Mouse (Mus musculus) ES-E14 (cell line): Measurements from ENCODE around the gene Gm36210. TPM values are rescaled to one million over a fixed set of nuclear protein-coding genes. Genes with fewer than 3 reads are reported as not detected.
"Not testable (repeated sequence)": the region's sequence is repeated elsewhere in the genome, so short reads cannot be mapped to it uniquely, and the experiment has no call there.

ENCODE experiments used
- DNase-seq: peaks from one replicate; pipeline ENCODE4 v3.0.0-alpha.2; 2013; ENCODE audit warnings: low read depth, low spot score
- H3K27ac ChIP-seq: 2 replicates; pipeline ENCODE4 v1.5.1; 2012; ENCODE audit warnings: low read depth, mild to moderate bottlenecking, low read length, moderate library complexity, mixed read lengths; ENCODE audit not compliant: poor library complexity, insufficient read depth, severe bottlenecking
- H3K36me3 ChIP-seq: 2 replicates; pipeline ENCODE4 v1.6.1; 2012; ENCODE audit warnings: mild to moderate bottlenecking, low read length, moderate library complexity, mixed read lengths; ENCODE audit not compliant: control insufficient read depth, poor library complexity, insufficient read depth, severe bottlenecking
- H3K4me1 ChIP-seq, 2 experiments: fragments of 150-350 bp in 1 of 2; sonication (generic) in 1 of 2; 2 replicates each; pipeline ENCODE4 v1.6.1; 2012; ENCODE audit warnings: low read length in 2 of 2, mild to moderate bottlenecking in 1 of 2, mixed read lengths in 1 of 2; ENCODE audit not compliant: control insufficient read depth in 2 of 2, insufficient read depth in 2 of 2, poor library complexity in 1 of 2
- H3K4me3 ChIP-seq, 2 experiments: fragments of 150-350 bp in 1 of 2; sonication (generic) in 1 of 2; 2 replicates each; pipeline ENCODE4 v1.5.1; 2012; ENCODE audit warnings: low read length in 2 of 2, low read depth in 1 of 2, mild to moderate bottlenecking in 1 of 2, mixed read lengths in 1 of 2; ENCODE audit not compliant: insufficient read depth in 1 of 2, poor library complexity in 1 of 2, severe bottlenecking in 1 of 2
- H3K9ac ChIP-seq: 2 replicates; pipeline ENCODE4 v1.6.1; 2012; ENCODE audit warnings: low read depth, mild to moderate bottlenecking, low read length, mixed read lengths; ENCODE audit not compliant: poor library complexity, insufficient read depth, severe bottlenecking
- H3K9me3 ChIP-seq: fragments of 150-350 bp; sonication (generic); 2 replicates; pipeline ENCODE4 v1.6.1; 2012; ENCODE audit warnings: low read depth, mild to moderate bottlenecking, low read length; ENCODE audit not compliant: control insufficient read depth, insufficient read depth
- CHD2 ChIP-seq: IDR thresholded peaks from 2 replicates; pipeline ENCODE4 v1.6.1; 2014; ENCODE audit warnings: mild to moderate bottlenecking, low read depth, low read length, inconsistent platforms
- HCFC1 ChIP-seq: IDR thresholded peaks from 2 replicates; pipeline ENCODE4 v1.6.1; 2012; ENCODE audit warnings: low read length, inconsistent platforms, borderline replicate concordance; ENCODE audit not compliant: insufficient read depth
- MAFK ChIP-seq: IDR thresholded peaks from 2 replicates; pipeline ENCODE4 v1.6.1; 2014; ENCODE audit warnings: mild to moderate bottlenecking, low read depth, low read length, inconsistent platforms; ENCODE audit not compliant: insufficient read depth
- ZC3H11A ChIP-seq: IDR thresholded peaks from 2 replicates; pipeline ENCODE4 v1.6.1; 2012; ENCODE audit warnings: low read depth, mild to moderate bottlenecking, inconsistent platforms, low read length, borderline replicate concordance
- ZNF384 ChIP-seq: IDR thresholded peaks from 2 replicates; pipeline ENCODE4 v1.6.1; 2012; ENCODE audit warnings: low read depth, low read length, inconsistent platforms
- in situ Hi-C, 2 experiments: fragments of 600-800 bp; cut with MboI; formaldehyde crosslinking; loops; one replicate each; pipeline ENCODE4 v1.15.1; 2025; ENCODE audit warnings: low sequenced_read_pairs in 2 of 2, inconsistent platforms in 1 of 2; ENCODE audit not compliant: unreplicated experiment in 2 of 2
- total RNA-seq: library from RNA; depleted of rRNA; stranded (reverse); fragments of 300-350 nt; gene quantifications from 2 replicates; pipeline ENCODE4 v1.2.3, GENCODE M21; 2012

Gene Gm36210
- total RNA-seq, 1 experiment: 2.2 TPM

DNA sequence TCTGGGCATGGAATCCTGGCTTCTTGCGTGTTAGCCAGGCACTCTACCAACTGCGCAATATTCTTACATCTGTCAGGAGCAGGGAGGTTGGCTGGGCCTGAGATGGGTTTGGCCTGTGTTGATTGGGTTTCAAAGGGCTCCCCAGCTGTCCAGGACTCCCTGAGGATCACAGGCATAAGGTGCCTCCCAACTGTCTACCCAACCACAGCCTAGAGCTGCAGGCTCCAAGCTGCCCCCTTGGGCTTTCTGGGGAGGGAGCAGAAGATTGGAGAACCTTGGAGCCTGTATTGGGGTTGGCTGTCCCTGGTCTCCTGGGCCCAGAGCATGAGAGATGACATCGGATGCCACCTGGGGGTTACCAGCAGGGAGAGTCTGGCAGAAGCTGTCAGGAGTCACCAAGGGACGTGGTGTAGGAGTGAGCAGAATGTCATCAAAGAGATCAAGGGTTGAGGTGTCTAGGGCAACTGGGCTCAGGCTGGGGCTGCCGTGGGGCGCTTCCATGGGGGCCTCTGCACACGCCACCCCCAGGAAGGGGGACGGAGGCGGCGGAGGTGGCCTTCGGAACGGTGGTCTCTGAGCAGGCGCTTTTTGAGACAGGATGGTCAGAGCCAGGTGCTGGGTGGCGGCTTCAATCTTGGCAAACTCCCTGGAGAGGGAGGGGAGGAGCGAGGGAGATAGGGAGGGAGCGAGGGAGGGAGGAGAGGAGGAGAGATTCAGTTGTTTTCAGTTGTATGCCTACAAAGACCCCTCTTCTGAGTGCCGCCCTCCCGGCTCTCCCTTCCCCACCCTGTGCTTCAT, 7.3 kb downstream of the Gm36210 start:
- no peak for DNase-seq
- in situ Hi-C loops: no loop called here
- H3K4me3 ChIP-seq: peak overlapping the region; percentile 47 to 59
- H3K4me1 ChIP-seq: peaks cover 8 to 36% of the 10 kb centered on the region in 2 experiments
- no peak for TF ChIP-seq MAFK
- no peak for TF ChIP-seq CHD2
- TF ChIP-seq ZNF384: no peak
- no peak for TF ChIP-seq ZC3H11A
- TF ChIP-seq HCFC1: no peak
- H3K27ac ChIP-seq: peak overlapping the region; percentile 68; the same call in 1 of the 2 replicates
- H3K9me3 ChIP-seq: no peaks in the 10 kb centered on the region
- H3K36me3 ChIP-seq: peaks cover 3% of the 10 kb centered on the region; the same call in 1 of the 2 replicates
- peak overlapping the region; percentile 69 for H3K9ac ChIP-seq

DNA sequence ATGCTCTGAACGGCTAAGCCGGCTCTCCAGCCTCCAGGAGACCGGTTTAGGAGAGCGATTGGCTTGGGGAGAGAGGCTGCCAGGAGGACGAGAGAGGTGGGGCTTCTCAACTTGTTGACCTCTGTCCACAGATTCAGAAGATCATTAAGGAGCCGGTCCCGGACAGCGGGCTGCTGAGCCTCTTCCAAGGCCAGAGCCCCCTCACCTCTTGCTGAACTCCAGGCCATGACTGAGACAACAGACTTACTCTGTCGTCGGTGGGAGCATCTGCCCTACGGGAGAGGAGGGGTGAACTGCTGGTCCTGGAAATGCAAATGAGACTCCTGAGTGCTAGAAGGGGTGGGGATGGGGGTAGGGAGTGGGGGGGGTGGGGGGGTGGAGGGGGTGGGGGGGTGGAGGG, 11.1 kb downstream of the Gm36210 start:
- H3K36me3 ChIP-seq: no peaks in the 10 kb centered on the region; the same call in 1 of the 2 replicates
- TF ChIP-seq MAFK (no peak), ZNF384 (no peak), HCFC1 (no peak), ZC3H11A (no peak), CHD2 (no peak)
- H3K9me3 ChIP-seq: no peaks in the 10 kb centered on the region
- peaks cover 7 to 36% of the 10 kb centered on the region in 2 experiments for H3K4me1 ChIP-seq
- H3K27ac ChIP-seq: peak overlapping the region; percentile 56; the same call in 1 of the 2 replicates
- DNase-seq: no peak
- in situ Hi-C loops: no loop called here
- H3K4me3 ChIP-seq: peak overlapping the region in 1 of 2 experiments; percentile 8; a peak in 1 of 4 replicates
- H3K9ac ChIP-seq: peak overlapping the region; percentile 51; the same call in 1 of the 2 replicates

DNA sequence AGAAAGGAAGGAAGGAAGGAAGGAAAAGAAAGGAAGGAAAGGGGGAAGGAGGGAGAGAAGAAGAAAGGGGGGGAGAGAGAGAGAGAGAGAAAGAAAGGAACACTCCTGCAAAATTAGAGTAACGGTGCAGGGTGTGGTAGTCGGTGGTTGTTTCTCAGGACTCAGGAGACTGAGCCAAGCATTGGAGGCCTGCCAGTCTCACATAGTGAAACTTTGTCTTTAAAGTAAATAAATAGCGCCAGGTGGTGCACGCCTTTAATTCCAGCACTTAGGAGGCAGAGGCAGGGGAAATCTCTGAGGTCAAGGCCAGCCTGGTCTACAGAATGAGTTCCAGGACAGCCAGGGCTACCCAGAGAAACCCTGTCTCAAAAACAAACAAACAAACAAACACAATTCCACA, 19.6 kb downstream of the Gm36210 start:
- peaks cover 0 to 6% of the 10 kb centered on the region in 2 experiments; a peak in 1 of 4 replicates for H3K4me1 ChIP-seq
- H3K9ac ChIP-seq: no peak overlapping the region
- H3K9me3 ChIP-seq: no peaks in the 10 kb centered on the region
- in situ Hi-C loops: no loop called here
- H3K4me3 ChIP-seq: no peak overlapping the region
- H3K27ac ChIP-seq: no peak overlapping the region
- no peaks in the 10 kb centered on the region; the same call in 1 of the 2 replicates for H3K36me3 ChIP-seq
- no peak for TF ChIP-seq ZC3H11A
- no peak for TF ChIP-seq HCFC1
- no peak for TF ChIP-seq CHD2
- TF ChIP-seq ZNF384: no peak
- TF ChIP-seq MAFK: no peak
- DNase-seq: no peak

DNA sequence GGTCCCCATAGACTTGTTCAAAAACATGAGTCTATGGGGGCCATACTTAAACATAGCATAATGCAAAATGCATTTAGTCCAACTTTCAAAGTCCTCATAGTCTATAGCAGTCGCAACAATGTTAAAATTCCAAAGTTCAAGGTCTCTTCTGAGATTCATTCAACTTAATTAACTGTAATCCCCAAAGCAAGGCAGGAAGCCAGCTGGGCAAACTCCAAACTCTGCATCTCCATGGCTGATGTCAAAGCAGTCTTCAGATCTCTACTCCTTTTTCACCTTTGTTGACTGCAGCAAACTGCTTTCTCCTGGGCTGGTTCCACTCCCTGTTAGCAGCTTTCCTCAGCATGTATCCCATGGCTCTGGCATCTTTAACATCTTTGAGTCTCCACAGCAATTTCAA, 27.3 kb downstream of the Gm36210 start:
- DNase-seq, H3K4me1 ChIP-seq, H3K27ac ChIP-seq, H3K36me3 ChIP-seq, H3K9ac ChIP-seq, H3K9me3 ChIP-seq, H3K4me3 ChIP-seq, in situ Hi-C loops: not testable (repeated sequence)
